Mouse (Mus musculus) kidney, postnatal 36 days (tissue): ENCODE measurements at regions not wholly inside any gene's neighbourhood (a gene's known extent, or its start where the extent isn't known, plus 50 kb on each side); places are given as distances from the start of the nearest gene placed in this dataset.

Experiments
- DNase-seq, 2 experiments: peaks; one replicate each; pipeline ENCODE4 v3.0.0; 2021 to 2022; ENCODE audit warnings: mixed read lengths in 2 of 2

- peak in 1 of 2 experiments; percentile 24 for DNase-seq
Observed at GRCm38 (mm10) chr3:41408821-41409737, 146.5 kb upstream of the Jade1 start.

- peak; percentile 73 to 85 for DNase-seq
Observed at GRCm38 (mm10) chr3:41408423-41408820, 147.1 kb upstream of the Jade1 start.

DNA sequence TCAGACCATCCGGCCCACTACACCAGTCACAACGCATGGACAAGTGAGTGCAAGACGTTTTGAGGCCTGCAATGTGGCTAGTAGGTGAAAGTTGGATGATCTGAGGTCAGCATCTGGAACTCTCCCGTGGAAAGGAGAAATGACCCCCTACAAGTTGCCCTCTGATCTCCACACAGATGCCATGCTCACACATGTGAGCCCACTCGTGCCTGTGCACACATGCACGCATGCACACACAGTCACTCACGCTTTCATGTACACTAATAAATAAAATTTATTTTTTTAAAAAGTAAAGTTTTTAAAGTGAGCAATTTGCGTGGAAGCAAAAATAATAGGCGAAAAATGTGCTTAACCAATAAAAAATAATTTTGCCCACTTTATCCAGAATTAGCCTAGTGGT is 147.5 kb upstream of the Jade1 start:
- no peak for DNase-seq

GRCm38 (mm10) chr3:41407520-41407919 is 148.0 kb upstream of the Jade1 start:
- no peak for DNase-seq

- DNase-seq = no peak
Observed at GRCm38 (mm10) chr3:41401881-41402280, 153.7 kb upstream of the Jade1 start.

GRCm38 (mm10) chr3:41389868-41390267 is 165.7 kb upstream of the Jade1 start:
- no peak for DNase-seq

GRCm38 (mm10) chr3:41387469-41388212 is 167.9 kb upstream of the Jade1 start:
- no peak for DNase-seq

DNA sequence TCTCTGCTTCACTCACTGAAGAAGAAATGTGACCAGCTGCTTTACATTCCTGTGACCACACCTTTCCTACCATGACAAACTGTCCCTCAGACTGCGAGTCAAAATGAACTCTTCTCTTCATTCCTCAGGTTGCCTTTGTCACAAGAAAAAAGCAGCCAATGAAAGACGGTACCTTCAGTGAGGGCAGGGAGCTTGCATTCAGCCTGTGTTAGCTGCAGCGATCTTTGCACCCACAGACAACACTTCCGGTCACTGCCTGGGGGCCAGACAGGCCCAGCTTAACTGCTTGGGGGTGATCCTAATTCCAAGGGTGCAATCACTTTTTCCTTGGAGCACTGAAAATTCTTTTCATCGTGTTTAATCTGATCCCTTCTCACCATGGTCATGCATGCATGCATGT is 169.2 kb upstream of the Jade1 start:
- no peak for DNase-seq

DNA sequence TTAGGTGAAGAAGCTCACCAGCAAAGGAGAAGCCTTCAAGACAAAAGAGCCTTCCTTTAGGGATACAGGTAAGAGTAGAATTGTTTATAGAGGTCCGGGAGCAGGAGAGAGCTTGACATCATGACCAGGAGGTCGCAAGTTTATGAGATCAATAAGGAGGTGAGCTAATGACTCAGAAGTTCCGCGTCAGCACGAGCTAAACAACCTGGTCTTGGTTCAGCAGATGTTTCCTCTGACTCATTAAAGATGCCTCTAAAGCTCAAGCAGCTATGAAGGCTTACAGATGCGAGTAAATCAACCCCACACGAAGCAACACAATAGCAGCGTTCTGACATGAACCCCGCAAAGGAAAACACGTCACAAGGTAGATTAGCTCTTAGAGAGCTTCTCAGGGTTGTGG is 171.1 kb upstream of the Jade1 start:
- no peak for DNase-seq

GRCm38 (mm10) chr3:41378576-41378975 is 177.0 kb upstream of the Jade1 start:
- no peak for DNase-seq

- no peak for DNase-seq
Observed at GRCm38 (mm10) chr3:41377826-41378406, 177.6 kb upstream of the Jade1 start.

GRCm38 (mm10) chr3:41376848-41377582 is 178.5 kb upstream of the Jade1 start:
- peak in 1 of 2 experiments; percentile 35 for DNase-seq

- DNase-seq = no peak
Observed at GRCm38 (mm10) chr3:41375230-41375930, 180.2 kb upstream of the Jade1 start.

DNA sequence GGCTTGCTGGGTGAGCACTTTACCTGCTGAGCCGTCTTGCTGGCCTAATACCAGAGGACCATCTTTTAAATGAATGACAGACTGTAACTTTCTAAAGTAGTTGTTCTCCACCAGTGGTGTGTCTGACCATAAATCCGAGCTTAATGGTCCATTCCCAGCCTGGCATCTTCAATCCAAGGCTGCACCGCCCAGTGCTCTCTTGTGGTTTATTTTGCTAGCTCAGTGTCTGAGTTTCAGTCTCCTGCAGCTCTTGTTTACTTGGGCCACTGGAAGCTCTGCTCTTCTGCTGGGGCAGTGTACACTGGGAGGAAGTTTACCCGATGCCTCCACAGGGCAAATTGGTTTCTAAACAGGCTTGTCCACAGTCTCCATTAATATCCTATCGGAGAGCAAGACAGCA is 182.3 kb upstream of the Jade1 start:
- DNase-seq = no peak

- DNase-seq = no peak
Observed at GRCm38 (mm10) chr3:41368351-41369101, 187.0 kb upstream of the Jade1 start.

- no peak for DNase-seq
Observed at GRCm38 (mm10) chr3:41366764-41367163, 188.8 kb upstream of the Jade1 start.

- DNase-seq = peak; percentile 41 to 63
Observed at GRCm38 (mm10) chr3:41366264-41366663, 189.3 kb upstream of the Jade1 start.

GRCm38 (mm10) chr3:41365145-41365830 is 190.2 kb upstream of the Jade1 start:
- no peak for DNase-seq

- no peak for DNase-seq
Observed at GRCm38 (mm10) chr3:41363947-41364346, 191.6 kb upstream of the Jade1 start.

GRCm38 (mm10) chr3:41360231-41360630 is 195.3 kb upstream of the Jade1 start:
- peak; percentile 68 to 85 for DNase-seq

DNA sequence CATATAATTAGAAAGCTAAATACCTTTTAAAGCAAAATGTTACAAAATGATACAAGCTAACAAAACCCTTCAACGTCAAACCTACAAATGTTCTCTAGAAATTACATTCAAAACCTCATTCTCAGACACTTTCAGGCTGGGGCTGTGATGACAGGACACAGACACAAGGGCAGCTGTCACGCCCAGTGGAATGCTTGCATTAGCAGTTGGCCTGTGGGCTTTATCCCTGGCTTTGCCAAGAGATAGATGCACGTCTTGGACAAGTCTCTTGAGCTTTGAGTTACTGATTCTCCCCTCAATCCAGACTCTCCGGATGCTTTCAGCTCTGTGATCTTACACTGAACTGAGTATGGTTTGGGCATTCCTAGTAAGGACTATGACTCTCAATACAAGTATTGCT is 196.1 kb upstream of the Jade1 start:
- DNase-seq = no peak
